Mouse (Mus musculus): ENCODE data around the gene Olfr1175-ps. TPM values are rescaled to one million over a fixed set of nuclear protein-coding genes. Genes with fewer than 3 reads are reported as not detected.

Gene Olfr1175-ps
- not detected for polyA plus RNA-seq (2017; shearing (Covaris generic))

- ATAC-seq = no peak
Observed at GRCm38 (mm10) chr2:88327115-88327514, at the start of gene Olfr1175-ps. TSS of gene Olfr1175-ps (minus strand) at chr2:88327215.

GRCm38 (mm10) chr2:88356304-88356703 is 29.3 kb upstream of the Olfr1175-ps start:
- ATAC-seq = no peak

GRCm38 (mm10) chr2:88346392-88346791 is 19.4 kb upstream of the Olfr1175-ps start, which contains the start of gene Olfr1177-ps:
TSS of gene Olfr1177-ps (minus strand) at chr2:88346492.
- ATAC-seq = no peak

- no peak for ATAC-seq
Observed at GRCm38 (mm10) chr2:88336421-88336820, 9.4 kb upstream of the Olfr1175-ps start, which contains the start of gene Olfr1176. TSS of gene Olfr1176 (plus strand) at chr2:88336721.

GRCm38 (mm10) chr2:88315035-88315434 is 12.0 kb downstream of the Olfr1175-ps start, which contains the start of gene Olfr1174-ps:
TSS of gene Olfr1174-ps (minus strand) at chr2:88315135.
- no peak for ATAC-seq

GRCm38 (mm10) chr2:88279775-88280174 is 47.2 kb downstream of the Olfr1175-ps start, which contains the start of gene Olfr1173:
TSS of gene Olfr1173 (minus strand) at chr2:88279875.
- no peak for ATAC-seq

Other genes with a start within 250 kb of the Olfr1175-ps start
- not detected for gene Olfr1164, start 233.2 kb downstream of the Olfr1175-ps start, polyA plus RNA-seq (2017; shearing (Covaris generic))
- gene Olfr1166, start 198.9 kb downstream of the Olfr1175-ps start, polyA plus RNA-seq (2017; shearing (Covaris generic)) = not detected
- not detected for gene Olfr1167, start 172.0 kb downstream of the Olfr1175-ps start, polyA plus RNA-seq (2017; shearing (Covaris generic))
- gene Olfr1168, start 145.3 kb downstream of the Olfr1175-ps start, polyA plus RNA-seq (2017; shearing (Covaris generic)) = not detected
- not detected for gene Olfr1170, start 98.9 kb downstream of the Olfr1175-ps start, polyA plus RNA-seq (2017; shearing (Covaris generic))
- under 1 TPM in 1 of 2 experiments, not detected in 1; 0.13 TPM for gene Olfr1173, start 47.3 kb downstream of the Olfr1175-ps start, polyA plus RNA-seq (2017; shearing (Covaris generic))
- not detected for gene Olfr1174-ps, start 12.1 kb downstream of the Olfr1175-ps start, polyA plus RNA-seq (2017; shearing (Covaris generic))
- not detected for gene Olfr1176, start 9.5 kb upstream of the Olfr1175-ps start, polyA plus RNA-seq (2017; shearing (Covaris generic))
- gene Olfr1177-ps, start 19.3 kb upstream of the Olfr1175-ps start, polyA plus RNA-seq (2017; shearing (Covaris generic)) = not detected
- under 1 TPM in 1 of 2 experiments, not detected in 1; 0.17 TPM for gene Olfr1178, start 59.8 kb upstream of the Olfr1175-ps start, polyA plus RNA-seq (2017; shearing (Covaris generic))
- not detected for gene Olfr1179, start 79.2 kb upstream of the Olfr1175-ps start, polyA plus RNA-seq (2017; shearing (Covaris generic))
- gene Olfr1180, start 91.9 kb upstream of the Olfr1175-ps start, polyA plus RNA-seq (2017; shearing (Covaris generic)) = not detected
- not detected for gene Olfr1181, start 99.0 kb upstream of the Olfr1175-ps start, polyA plus RNA-seq (2017; shearing (Covaris generic))
- not detected for gene Gm13757, start 121.9 kb upstream of the Olfr1175-ps start, polyA plus RNA-seq (2017; shearing (Covaris generic))
- not detected for gene Olfr1183, start 127.7 kb upstream of the Olfr1175-ps start, polyA plus RNA-seq (2017; shearing (Covaris generic))
- not detected for gene Olfr1184, start 156.4 kb upstream of the Olfr1175-ps start, polyA plus RNA-seq (2017; shearing (Covaris generic))
- under 1 TPM in 1 of 2 experiments, not detected in 1; 0.44 TPM for gene Olfr1185-ps1, start 166.1 kb upstream of the Olfr1175-ps start, polyA plus RNA-seq (2017; shearing (Covaris generic))
- not detected for gene Olfr1186, start 191.3 kb upstream of the Olfr1175-ps start, polyA plus RNA-seq (2017; shearing (Covaris generic))
- gene Olfr1188, start 229.7 kb upstream of the Olfr1175-ps start, polyA plus RNA-seq (2017; shearing (Covaris generic)) = not detected

Measured in CD4-positive, CD25-positive, alpha-beta regulatory T cell, adult 4 months (primary cell).